Mouse (Mus musculus) testis, postnatal 10 days (tissue): ENCODE measurements around the gene Tiparp.
A peak's percentile ranks its signal among the peaks of the same experiment; 100 is the strongest.

ENCODE experiments used
- DNase-seq: peaks from one replicate; pipeline ENCODE4 v3.0.0; 2021; ENCODE audit warnings: low spot score

Gene Tiparp

DNA sequence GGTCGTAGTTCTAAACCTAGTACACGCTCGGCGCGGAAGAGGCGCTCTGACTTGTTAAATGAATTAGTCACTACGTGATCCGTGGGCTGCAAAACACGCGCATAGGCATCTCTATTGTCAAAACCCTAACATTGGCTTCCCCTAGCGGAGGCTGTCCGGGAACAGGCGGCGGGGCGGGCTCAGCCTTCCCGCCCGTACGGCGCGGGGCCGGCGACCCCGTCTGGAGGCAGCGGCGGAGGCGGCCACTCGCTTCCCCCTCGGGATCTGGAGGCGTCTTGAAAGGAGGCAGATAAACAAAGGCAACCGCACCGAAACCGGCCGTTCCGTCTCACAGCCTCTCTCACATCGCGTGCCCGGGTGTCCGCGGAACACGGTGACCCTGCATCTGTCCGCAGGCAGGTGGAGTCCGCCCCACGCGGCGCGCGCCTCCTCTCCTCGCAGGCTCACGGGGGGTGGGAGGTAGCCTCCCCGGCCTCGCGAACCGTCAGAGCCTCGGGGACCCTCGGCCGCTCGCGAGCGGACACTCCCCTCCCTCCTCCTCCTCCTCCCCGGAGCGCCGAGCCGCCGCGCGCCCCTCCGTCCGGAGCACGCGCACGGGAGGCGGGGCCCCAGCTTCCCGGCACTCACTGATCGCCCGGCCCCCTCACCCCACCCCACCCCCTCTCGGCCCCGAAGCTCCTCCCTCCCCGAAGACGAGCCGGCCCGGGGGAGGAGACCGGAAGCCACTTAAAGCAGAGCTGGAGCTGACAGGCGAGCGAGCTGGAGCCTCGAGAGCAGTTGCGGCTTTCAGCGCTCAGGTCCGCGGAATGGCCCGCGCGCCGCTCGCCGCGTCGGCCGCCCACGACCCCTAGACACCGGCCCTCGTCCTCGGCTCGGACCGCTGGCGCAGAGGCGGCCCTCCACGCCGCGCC, at the start of gene Tiparp:
Tiparp (plus strand) TSS at position 720 of the 911 bp plus-strand sequence.
- peak; percentile 95 for DNase-seq

DNA sequence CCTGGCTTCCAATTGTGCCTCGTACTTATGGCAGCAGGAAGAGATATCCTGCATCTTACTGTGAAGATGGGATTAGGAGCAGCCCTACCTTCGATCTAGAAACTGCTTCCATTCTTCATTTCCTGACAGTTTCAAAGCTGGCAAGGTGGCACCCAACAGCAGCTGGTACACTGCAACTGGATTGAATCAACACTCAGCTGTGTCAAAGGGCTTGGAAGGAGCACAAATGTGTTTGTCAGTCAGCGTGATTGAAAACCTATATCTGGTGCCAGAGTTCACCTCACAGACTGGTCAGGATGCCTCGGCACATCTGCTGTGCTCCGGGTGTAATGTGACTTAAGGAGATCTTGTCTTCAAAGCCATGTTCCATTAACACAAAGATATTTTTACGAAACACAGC, 47.5 kb upstream of the Tiparp start:
- DNase-seq, result no peak

GRCm38 (mm10) chr3:65482266-65482665, 45.9 kb upstream of the Tiparp start:
- no peak for DNase-seq

DNA sequence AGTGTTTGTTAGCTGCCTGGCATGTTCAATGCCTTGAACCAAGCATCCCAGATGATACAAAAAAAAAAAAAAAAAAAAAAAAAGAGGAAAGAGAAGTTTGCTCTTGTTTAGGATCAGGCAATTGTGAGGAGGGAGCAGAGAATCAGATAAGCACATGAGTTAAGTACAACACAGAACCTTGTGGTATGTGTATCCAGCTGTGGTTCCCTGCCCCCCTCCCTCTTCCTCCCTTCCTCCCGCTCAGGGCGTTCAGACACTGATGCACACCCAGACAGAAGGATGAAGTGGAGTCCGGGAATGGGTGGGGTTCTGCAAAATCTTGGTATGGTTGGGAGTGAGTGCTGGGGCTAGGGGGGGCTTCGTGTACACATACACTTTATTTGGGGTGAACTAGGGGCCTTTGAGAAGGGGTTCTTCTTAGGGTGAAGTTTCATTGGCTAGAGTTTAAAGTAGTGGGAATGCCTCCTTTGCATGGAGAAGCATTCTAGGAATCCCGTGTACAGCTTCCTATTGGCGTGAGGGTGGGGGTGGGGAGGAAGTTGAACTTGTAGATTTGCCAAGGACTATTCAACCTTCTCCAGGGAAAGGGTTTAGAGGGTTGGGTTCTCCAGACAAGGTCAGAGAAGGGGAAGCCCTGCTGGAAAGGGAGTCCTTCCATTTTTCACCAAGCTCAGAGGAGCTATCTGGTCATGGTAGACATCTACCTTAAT, 45.4 kb upstream of the Tiparp start:
- DNase-seq, result no peak

GRCm38 (mm10) chr3:65484161-65484733, 44.0 kb upstream of the Tiparp start:
- DNase-seq, result no peak

DNA sequence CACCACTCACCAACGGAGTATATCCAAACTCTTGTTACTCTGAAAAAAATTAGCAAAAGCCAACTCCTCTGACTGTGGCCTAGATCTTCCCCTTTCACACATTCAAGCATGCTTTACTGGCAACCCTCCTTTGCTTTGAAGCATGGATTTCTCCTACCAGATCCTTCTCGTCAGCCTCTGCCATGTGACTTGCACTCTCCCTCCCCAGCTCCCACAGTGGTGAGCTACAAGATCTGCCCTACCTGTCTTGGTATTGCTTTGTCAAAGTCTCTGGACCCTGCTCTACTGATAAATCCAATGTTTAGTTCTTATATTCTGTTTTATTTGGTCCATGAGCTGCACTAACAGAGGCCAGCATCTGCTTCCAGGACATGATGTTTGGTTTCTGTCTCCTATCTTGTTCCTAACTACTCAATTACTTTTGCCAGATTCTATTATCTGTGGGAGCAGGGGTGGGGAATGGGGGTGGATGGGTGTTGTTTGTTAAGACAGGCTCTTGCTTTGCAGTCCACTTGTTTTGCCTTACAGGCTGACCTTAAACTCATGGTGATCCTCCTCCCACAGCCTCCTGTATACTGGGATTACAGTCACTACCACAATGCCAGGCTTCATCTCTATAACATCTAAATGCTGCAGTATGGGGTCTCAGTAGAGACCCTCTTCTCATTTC, 40.7 kb upstream of the Tiparp start:
- no peak for DNase-seq

- no peak for DNase-seq
Observed at GRCm38 (mm10) chr3:65488556-65489244, 39.5 kb upstream of the Tiparp start.

DNA sequence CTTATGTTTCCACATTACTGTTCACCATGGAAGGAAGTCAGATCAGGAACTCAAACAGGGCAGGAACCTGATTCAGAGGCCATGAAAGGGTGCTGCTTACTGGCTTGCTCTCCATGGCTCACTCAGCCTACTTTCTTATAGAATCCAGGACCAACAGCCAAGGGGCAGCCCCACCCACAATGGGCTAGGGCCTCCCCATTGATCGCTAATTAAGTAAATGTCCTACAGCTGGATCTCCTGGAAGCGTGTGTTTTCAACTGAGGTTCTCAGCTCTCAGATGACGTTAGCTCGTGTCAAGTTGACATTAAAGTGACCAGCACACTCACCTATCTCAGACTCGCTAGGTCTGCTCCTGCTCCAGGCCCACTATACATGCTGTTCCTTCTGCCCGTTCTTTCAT, 38.6 kb upstream of the Tiparp start:
- DNase-seq, result no peak

- DNase-seq, result peak; percentile 47
Observed at GRCm38 (mm10) chr3:65494291-65494763, 33.9 kb upstream of the Tiparp start.

DNA sequence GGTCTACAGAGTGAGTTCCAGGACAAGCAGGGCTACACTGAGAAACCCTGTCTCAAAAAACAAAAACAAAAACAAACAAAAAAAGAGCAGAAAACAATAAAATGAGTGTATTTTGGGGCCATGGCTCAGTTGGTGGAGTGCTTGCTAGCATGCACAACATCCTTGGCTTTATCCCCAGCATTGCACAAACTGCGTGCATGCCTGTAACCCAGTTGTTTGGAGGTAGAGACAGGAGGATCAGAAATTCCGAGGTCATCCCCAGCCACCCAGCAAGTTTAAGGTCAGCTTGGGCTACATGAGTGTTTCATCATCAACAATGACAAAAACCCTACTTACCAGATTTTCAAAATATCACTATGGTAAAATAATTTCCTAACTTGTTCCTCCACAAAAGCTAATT, 20.4 kb upstream of the Tiparp start:
- no peak for DNase-seq

DNA sequence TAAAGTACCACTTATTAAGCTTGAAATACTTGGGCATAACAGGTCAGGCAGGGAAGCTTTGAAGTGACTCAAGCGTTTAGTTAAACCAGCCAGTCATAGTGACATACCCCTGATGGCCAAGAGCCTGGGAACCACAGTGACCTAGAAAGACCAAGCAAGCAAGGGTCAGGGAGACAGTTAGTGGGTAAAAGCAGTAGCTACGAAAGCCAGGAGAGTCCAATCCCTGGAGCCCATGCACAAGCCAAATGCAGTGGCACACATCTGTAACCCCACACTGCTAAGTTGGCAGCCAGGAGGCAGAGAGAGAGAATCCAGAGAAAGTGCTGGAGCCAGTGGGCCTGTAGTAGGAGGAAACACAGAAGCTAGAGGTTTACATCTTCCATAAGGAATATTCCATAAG, 17.6 kb upstream of the Tiparp start:
- no peak for DNase-seq

GRCm38 (mm10) chr3:65515751-65516150, 12.5 kb upstream of the Tiparp start:
- DNase-seq, result no peak

- no peak for DNase-seq
Observed at GRCm38 (mm10) chr3:65516526-65516925, 11.7 kb upstream of the Tiparp start.

- no peak for DNase-seq
Observed at GRCm38 (mm10) chr3:65517141-65517540, 11.1 kb upstream of the Tiparp start.

DNA sequence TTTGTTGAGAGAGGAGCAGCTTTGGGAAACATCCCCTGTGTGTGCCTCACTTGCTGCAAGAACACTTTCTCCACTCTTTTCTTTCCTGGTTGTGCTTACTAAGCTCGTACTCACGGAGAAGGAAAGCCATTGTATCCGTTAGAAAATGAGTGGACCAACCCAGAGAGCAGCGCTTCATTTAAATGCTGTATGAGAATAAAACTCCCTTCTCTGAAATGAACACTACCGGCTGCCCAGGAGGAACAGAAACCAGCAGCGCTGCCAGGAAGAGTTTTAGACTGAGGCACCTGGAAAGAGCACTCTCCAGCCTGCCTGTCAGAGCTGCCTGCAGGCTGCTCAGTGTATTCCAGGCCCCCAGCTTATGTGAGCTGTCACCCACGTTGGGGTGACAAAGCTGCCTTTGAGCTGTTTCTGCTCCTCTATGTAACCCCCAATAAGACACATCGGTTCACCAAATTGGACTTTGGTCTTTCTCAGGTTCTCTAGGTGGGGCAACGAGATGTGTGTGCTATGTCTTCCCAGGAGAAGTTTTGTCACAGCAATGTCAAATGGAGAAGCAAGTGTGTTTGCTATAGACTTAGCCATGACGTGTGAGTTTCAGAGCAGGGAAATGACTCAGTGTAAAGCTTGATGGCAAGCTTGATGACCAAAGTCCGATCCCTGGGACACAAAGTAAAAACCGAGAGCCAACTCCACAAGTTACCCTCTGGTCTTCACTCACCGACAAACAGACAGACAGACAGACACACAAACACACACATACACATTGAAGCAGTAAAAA, 10.3 kb upstream of the Tiparp start:
- no peak for DNase-seq

- no peak for DNase-seq
Observed at GRCm38 (mm10) chr3:65521391-65521790, 6.8 kb upstream of the Tiparp start.

- no peak for DNase-seq
Observed at GRCm38 (mm10) chr3:65523397-65523796, 4.8 kb upstream of the Tiparp start.

GRCm38 (mm10) chr3:65525731-65526130, 2.5 kb upstream of the Tiparp start:
- DNase-seq, result no peak

- DNase-seq, result no peak
Observed at GRCm38 (mm10) chr3:65527196-65527595, 1.0 kb upstream of the Tiparp start.

DNA sequence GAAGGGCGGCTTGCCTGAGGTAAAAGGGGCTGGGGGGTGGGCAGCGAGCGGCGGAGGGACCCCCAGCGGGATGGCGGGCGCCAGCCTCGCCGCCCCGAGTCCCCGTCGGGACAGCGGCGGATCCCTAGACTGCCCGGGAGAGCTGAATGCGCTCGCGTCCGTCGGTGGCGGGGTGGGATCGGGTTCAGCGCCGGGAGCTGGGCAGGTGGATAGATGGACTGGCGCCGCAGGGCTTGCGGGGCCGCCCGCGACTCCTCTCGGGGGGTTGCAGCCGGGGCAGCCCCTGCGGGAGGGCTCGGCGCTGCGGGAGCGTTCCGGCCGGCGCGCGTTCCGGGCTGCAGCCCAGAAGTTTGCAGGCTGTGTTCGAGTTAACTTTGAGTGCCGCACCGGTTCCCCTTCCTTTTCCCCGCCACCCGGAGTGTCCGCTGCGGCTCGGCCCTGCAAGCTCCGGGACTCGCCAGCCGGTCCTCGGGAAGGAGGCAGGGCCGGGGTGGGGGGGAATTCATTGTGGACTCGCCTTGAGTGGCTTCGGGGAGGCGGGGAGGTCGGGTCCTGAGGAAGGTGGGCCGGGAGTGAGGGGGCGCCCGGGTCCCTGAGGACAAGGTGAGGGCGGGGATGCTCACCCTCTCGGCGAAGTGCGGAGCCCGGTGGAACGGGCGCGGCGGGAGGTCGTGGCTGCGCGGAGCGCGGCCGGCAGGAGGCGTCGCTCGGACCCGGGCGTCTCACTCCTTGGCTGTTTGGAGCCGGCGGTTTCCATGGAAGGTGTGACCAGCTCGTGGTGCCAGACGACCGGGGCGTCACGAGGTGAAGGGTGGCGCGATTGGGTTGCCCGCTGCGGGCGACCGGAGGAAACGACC, 632 bp downstream of the Tiparp start:
- DNase-seq, result peak; percentile 81
